Mouse (Mus musculus): Measurements from ENCODE around the gene Blcap.
"Not testable (repeated sequence)": the region's sequence is repeated elsewhere in the genome, so short reads cannot be mapped to it uniquely, and the experiment has no call there.

Blcap gene

DNA sequence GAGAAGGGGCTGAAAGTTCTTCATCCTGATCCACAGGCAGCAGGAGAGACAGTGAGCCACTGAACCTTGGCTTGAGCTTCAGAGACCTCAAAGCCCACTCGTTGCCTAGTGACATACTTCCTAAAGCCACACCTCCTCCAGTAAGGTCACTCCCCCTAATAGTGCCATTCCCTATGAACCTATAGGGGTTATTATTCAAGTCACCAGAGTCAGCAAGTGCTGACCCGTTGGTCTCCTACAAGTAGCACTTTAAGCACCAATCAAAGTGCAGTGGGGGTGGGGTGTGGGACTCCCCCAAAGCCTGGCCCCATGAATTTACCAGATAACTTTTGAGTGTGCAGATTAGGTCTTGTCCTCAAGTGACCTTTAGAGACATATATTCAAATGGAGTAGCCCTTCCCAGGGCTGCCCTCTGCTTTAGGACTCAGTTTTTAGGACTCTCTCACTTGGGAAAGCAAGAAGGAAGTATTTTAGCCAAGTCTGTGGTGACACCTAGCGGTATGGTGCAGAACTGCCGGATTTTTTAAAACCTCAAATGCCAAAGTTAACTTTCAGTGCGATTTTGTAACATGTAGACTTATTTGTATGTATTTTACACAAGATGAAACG is at the start of gene Blcap:
Blcap (minus strand) TSS at position 51 of the 609 bp plus-strand sequence.
- peak; percentile 9 for DNase-seq (ENCODE audit: low read depth, low spot score)

DNA sequence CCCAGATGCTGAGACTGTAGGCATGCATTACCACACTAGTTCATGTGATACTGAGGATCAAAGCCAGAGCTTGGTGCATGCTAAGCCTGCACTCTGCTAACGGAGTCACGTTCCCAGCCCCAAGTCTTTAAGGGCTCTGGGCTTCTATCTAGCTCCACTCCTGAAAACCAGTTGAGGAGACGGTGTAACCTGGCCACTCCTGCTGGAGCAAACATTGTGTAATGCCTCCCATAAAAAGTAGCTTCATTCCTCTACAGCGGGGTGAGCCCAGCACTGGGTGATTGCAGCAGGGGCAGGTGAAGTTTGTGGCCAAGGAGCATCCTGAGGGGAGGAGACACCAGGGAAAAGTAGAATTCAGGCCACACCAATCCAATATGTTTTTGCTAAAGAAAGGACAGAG is 47.3 kb upstream of the Blcap start:
- DNase-seq (ENCODE audit: low read depth, low spot score) = no peak

DNA sequence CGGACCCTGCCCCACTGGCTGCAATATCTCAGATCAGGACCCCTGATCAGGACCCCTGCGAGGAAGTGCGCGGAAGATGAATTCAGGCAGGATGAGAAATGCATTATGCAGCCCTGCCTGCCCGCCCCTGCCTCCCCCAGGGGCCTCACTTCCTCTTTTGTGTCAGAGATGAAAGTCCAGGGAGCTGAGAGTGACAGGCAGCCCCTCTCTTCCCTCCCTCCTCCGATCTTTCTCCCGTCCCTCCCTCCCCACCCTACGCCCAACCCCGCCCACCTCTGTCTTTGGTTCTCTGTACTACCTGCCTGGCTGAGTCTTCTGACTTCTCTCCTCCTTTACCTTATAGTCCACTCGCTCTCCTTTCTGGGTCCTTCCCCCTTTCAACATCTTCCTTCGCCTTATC is 42.9 kb upstream of the Blcap start:
- no peak for DNase-seq (ENCODE audit: low read depth, low spot score)

DNA sequence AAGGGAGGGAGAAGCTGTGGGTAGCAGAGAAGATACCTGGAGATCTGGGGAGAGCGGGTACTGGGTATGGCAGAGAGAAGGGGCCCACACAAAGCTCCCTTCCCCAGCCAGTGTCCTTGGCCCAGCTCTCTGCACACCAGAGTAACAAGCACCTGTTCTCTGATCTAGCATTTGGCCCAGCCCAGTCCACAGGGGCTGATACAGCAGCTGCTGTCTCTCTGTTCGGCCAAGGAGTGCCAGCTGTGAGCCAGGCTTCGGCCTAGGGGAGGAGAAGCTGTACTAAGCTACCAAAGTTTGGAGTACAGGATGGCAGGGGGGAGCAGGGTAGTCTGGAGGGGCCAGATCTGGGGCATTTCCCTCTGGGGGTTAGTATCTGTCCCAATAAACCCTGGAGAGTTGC is 40.7 kb upstream of the Blcap start:
- DNase-seq (ENCODE audit: low read depth, low spot score) = no peak

DNA sequence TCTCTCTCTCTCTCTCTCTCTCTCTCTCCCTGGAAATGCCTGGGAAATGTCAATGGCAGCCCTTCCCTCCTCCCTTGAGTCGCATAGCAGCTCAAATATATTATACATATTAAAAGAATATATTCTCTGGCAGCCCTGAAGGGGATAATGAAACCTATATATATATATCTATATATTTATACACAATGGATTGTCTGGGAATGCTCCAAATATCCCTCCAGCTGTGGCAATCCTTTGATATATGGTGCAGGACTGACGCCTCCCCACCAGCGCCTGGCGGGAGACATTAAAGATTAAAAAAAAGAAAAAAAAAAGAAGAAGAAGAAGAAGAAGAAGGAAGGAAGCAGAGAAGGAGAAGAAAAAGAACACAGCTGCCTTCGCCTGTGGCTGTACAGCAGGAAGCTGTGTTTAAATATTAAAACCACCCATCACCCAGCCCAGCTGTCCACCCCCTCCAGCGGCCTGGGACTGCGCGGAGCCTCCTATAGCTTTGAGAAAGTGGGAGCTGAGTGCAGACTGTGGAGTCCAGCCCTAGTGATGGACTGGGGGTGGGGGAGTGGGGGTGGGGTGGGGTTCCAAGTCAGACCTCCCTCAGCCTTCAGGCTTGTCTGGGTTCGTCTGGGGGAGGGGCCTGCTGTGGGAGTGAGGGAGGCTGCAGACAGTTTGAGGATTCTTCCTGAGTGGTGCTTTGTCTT is 36.6 kb upstream of the Blcap start:
- no peak for DNase-seq (ENCODE audit: low read depth, low spot score)

DNA sequence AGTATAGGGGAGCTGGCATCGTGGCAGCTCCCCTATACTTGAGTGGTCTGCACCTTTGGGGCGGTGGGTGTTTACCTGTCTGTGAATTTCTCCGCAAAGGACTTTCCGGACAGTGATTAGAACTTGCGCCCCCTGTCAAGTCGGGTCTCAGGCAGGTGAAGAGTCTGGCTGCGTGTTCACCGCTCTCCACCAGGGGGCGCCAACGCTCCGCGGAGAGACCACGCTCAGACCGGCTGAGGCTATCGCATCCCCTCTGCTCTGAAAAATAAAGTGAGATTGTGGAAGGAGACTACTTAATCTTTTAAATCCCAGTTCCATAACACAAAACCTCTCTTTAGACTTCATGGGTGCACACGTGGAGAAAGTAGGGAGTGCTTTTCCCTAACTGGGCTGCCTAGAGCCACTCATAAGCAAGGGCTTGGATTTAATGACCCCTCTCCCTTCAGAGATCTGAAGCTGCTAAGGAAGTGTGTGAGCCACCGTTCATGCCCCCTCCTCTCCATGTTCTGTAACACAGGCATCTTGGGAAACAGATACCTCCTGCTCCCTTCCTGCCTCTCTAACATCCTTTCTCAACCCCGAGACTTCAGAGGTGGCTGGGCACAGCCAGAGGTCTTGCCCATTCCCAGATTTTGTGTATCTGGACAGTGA is 34.1 kb upstream of the Blcap start:
- DNase-seq (ENCODE audit: low read depth, low spot score) = peak; percentile 21

DNA sequence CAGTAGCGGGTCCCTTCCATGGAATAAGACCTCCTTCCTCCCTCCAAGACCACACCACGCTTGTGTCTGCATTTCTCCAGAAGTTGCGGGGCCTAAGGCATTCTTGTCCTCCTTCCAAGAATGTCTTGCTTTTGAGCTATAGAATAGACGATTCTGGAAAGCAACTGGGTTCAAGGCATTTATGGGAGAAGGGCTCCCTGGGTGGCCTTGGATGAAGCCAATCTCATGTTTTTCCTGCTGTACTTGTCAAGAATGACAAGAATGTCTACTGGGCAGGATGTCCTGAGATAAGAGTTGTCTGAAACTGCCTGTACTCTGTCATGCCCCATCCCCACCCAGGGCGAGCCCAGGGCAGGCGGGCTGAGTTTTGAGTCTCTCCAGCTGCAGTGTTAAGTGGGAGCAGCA is 30.4 kb upstream of the Blcap start:
- no peak for DNase-seq (ENCODE audit: low read depth, low spot score)

DNA sequence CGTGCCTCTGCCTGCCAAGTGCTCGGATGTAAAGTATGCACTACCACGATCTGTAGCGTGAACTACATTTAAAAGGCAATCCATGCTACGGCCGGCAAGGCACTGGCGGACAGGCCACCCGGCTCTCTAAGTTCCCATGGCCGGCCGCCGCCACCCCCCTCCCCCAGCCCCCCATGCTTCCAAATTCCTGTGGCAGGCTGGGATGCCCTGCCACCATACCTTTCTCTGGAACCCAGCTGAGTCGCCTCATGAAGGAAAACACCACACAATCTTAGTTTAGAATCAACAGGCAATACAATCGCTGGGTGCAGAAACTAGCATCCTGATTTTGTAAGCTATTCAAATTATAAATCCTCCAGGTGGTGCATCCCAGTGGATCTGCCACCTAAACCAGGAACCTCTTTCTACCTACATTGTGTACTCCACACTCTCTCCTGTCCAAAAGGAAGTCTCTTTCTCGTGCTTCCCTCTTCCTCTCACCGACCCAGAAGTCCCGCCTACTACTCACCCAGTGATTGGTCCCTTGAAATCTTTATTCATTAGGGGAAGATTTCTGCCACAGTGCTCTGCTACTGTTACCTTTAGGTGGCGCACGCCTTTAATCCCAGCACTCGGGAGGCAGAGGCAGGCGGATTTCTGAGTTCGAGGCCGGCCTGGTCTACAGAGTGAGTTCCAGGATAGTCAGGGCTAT is 25.9 kb upstream of the Blcap start:
- DNase-seq (ENCODE audit: low read depth, low spot score) = no peak

DNA sequence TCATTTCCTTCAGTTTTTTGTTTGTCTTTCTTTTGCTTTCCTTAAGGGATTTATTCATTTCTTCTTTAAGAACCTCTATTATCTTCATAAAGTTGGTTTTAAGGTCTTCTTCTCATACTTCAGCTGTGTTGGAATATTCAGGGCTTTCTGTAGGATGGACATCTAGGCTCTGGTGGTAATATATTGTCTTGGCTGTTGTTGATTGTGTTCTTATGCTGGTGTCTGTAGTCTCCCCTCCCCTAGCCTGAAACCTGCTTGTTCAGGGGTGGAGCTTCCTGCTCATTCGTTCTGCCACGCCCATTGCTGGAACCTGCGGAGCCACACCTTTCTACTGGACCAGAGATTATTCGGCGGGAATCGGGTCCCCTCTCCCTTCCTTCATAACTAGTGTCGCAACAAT is 14.3 kb upstream of the Blcap start:
- not testable (repeated sequence) for DNase-seq (ENCODE audit: low read depth, low spot score)

DNA sequence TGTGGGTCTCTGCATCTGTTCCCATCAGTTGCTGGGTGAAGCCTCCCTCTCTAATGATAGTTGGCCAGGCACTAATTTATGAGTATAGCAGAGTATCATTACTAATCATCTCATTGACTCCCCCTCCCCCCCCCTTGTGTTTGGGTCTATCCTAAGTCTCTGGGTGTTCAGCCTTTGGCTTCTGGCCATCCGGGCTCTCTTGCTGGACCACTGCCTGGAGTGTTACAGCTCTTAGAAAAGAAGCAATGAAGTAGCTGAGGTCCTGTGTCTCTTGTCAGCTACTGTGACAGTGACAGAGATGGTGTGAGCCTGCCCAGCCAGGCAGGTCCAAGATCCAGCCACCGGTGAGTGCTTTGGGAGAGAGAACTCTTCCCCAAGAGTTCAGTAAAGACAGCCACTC is 1.7 kb upstream of the Blcap start:
- no peak for DNase-seq (ENCODE audit: low read depth, low spot score)

DNA sequence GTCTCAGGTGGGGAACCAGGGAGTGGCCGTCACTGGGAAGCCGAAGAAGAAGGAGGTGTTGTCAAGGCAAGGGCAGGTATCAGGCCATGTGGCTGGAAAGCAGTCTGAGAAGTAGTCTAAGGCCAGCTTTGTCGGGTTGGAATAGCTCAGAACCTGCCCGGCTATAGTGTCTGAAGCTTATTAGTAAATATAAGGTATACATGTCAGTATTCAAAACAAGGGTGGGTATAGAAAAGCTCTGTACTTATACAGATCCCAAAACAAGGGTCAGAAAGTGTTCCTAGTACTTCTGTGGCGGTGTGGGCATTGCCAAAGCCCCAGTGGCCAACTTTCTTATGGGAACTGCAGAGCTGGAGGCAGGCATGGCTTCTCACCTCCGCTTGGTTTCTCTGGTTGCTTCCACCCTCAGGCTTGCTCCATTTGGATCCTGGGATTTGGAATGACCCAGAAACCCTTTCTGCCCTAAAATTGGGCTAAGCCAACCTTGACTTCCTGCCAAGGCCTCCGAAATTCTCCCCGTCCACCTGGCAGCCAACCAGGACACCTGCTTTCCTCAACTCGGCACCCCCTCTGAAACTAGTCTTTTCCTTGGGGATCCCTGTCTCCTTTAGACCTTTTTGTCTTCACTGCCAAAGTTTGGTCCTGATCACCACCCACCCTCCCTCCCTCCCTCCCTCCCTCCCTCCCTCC is 1.1 kb downstream of the Blcap start:
- no peak for DNase-seq (ENCODE audit: low read depth, low spot score)

DNA sequence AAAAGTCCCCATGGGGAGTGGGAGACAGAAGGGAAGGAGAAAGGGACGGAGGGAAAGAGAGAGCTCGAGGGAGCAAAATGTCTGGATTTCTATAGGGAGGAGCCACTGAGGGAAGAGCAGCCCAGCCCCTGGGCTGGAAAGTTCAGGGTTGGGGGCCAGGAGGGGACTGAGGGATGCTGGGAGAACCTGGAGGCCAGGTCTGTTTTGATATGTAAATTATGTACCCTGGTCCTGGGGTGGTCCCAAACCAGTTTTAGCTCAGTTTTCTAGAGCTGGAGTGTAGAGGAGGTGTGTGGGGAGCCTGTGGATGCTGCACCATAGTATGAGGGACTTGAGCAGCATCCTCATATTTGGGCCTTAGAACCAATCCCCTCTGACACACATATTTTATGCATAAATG is 2.2 kb downstream of the Blcap start:
- DNase-seq (ENCODE audit: low read depth, low spot score) = no peak

DNA sequence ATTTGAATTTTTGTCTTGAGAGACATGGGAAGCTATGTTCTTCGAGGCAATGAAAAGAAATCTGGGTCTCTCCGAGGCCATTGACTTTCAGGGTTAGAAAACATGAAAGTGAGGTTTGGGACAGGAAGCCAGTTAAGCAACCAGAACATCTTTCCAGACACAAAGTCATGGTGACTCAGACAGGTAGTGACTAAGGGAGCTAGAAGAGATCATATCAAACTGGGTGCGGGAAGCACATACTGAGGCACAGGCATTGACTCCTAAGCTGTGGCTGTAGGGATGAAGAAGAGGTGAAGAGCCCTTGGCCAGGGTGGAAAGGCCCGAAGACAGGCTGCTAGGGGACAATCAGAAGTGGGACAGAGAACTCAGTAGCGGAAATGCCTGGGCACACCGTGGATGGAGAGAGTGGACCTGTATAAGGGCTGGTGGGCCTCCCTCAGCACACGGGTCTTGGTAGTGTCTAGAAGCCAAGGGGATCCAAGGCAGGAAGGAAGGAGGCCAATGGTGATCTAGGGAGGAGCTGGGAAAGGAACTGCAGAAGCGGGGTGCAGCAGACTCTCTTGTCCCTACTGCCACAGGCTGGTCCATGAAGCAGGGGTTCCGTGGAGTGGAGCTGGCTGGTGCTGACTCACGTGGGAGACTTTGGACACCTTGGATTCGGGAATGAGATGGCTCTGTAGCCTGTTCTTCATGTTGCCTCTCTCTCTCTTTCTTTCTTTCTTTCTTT is 3.7 kb downstream of the Blcap start:
- DNase-seq (ENCODE audit: low read depth, low spot score) = no peak

DNA sequence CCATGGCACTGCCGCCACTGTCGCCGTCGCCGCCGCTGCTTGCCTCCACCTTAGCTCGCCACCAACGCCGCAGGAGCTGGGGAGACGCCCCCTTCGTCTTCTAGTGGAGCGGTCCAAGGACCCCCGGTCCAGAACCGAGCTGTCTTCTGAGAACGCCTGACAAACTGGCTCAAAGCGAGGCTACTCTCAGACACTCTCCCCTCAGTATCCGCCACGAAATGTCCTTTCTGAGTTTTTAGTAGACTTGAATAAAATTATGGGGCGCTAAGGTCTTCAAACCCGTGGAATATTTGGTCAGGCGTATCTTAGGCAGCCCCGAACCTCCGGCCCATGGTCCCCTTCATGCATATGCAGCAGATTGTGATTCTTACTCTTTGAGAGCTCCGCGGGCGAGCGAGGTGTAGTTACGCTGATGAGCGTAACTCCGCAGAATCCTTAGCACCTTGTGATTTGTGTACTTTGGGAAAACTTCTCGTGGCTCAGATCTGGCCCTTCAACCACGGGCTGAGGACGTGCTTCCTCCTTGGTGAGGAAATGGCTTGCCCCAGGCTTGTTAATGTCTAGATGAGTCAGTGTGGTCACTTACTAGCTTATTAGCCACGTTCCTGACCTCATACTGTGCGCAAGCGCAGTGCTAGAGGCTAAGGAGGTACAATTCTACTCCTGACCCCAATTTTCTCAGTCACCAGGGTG is 4.7 kb downstream of the Blcap start:
- peak; percentile 51 for DNase-seq (ENCODE audit: low read depth, low spot score)

DNA sequence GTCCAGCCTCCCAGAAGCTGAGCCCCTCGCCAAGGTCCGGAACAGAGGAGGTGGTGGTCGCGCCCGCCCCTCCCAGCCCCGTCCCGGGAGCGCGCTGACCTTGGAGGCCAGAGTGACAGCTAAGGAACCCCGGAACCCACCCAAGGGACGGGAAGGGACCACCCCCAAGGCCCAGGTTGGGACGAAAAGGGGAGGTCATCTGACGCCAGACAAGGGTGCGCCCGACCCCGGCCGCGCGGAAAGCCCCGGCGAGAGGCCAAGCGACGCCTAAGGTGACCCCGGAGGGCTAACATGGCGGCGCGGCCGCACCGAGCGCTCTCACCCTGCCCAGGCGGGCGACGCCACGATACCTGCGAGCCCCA is 5.2 kb downstream of the Blcap start:
- peak; percentile 4 for DNase-seq (ENCODE audit: low read depth, low spot score)

DNA sequence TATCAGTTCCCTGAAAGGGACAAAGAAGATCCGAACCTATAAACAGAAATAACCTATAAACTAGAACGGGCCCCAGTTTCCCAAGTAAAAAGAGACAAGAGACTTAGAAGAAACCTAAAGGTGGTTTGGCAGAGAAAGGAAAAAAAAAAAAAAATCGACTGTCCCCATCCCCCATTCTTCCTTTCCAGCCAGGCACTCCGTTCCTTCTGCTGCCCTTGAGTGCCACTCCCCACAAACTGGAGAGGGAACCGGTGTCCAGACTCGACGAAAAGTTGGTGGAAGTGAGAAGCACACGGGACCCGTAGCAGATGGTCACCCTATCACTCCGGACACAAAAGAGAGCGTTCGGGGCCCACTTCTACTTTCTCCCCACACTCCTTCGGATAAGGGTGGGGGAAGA is 5.6 kb downstream of the Blcap start:
- DNase-seq (ENCODE audit: low read depth, low spot score) = no peak

DNA sequence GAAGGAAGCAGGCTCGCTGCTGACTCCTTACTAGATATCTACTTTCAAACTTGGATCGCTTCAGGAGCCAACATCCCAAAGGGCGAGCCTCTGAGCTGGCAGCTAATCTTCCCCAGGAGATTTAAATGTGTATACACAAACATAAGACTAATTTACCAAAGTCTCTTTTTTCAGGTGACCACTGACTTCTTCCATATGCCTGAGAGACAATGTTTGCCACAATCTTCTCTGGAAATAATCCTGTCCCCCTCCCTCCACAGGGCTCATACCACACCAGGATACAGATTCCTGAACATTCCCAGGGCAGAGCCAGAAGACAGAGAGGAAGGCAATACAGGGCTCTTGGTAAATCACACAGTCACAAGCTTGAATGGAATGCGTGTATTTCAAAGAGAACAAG is 6.4 kb downstream of the Blcap start:
- no peak for DNase-seq (ENCODE audit: low read depth, low spot score)

DNA sequence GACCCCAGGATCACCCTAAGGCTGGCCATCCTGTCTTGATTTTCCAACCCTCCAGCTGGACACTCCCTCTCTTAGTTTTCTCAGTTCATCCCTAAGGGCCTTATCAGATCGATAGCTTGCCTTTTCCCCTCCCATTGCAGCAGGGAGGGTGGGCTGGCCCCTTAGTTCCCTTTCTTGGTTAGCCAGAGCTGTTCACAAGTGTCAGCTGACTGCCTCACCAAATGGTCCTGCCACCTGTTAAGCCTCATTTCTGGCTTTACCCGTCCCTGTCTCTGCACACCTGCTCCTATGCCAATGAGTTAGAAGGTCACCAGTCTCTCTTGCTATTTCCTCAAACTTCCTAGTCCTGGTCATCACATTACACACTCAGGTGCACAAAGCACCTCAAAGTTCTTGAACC is 8.0 kb downstream of the Blcap start:
- no peak for DNase-seq (ENCODE audit: low read depth, low spot score)

DNA sequence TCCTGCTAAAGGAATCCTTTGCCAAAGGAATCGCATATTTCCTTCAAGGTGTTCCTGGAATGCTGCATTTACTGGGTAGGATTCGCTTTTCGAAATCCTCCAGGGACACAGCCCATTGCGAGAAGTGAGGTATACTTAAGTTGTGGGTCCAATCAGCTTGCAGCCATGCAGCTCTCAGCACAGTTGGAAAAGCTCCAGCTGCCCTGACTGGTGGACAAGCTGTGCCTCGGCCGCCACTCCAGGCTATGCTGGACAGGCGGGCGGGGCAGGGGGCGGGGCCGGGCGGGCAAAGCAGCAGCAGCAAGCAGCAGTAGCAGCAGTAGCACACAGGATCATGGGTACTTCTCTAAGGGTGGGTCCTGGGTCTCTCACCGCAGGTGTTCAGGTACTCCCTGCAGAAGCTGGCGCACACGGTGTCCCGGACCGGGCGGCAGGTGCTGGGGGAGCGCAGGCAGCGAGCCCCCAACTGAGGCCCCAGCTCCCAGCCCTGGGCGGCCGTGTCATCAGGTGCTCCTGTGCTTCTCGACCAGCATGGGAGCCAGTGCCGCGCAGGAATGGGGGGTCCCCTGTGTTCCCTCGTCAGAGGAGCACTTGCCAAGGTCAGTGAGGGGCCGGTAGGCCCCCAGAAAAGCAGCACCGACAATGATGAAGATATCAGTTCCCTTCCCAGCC is 9.8 kb downstream of the Blcap start:
- DNase-seq (ENCODE audit: low read depth, low spot score) = no peak

DNA sequence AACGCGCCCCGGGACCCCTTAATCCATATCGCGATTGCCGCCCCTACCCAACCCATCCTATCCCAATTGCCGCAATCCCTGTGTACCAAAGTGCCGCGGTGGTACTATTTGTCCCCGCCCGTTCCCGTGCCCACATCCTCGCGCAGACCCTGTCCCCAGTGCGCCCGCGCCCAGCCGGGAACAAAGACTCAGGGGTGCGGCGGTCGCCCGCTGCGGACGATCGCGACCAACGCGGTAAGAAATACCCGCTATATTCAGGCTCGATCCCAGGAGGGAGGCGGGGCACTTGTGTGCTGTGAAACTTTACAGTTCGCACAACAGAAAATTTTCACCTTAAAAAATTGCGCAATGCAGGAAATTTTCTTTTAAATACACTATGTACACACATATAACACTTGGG is 10.8 kb downstream of the Blcap start:
- no peak for DNase-seq (ENCODE audit: low read depth, low spot score)
